8 mouse cellular contexts compared by ENCODE assay signal in genomic region chr12:46818021-46818855, GRCm38 (mm10). TPM values are rescaled to one million over a fixed set of nuclear protein-coding genes. Genes with fewer than 3 reads are reported as not detected.
A peak's percentile ranks its signal among the peaks of the same experiment; 100 is the strongest.
DNase-seq lines count a peak whose midpoint lies in the region; ATAC-seq and TF ChIP-seq lines count a peak whose summit lies in the region.

No protein-coding gene starts in this region.

- ATAC-seq in hindbrain, embryonic 16.5 days = peak; percentile 58
- no peak for ATAC-seq in activated CD4-positive, CD25-positive, alpha-beta regulatory T cell, adult 4 months

- peak overlapping the region; percentile 87 for H3K4me3 ChIP-seq in hindbrain, embryonic 16.5 days (ENCODE audit: low read length)
- H3K4me3 ChIP-seq in left cerebral cortex, adult 2 months = peak overlapping the region; percentile 93

- peak overlapping the region; percentile 99 for H3K27ac ChIP-seq in hindbrain, embryonic 16.5 days (ENCODE audit: low read depth, low read length)
- H3K27ac ChIP-seq in left cerebral cortex, adult 2 months = peak overlapping the region; percentile 90

- peak overlapping the region; percentile 97 for H3K9ac ChIP-seq in hindbrain, embryonic 16.5 days (ENCODE audit: low read depth, low read length)

- intact Hi-C loops in left cerebral cortex, adult 2 months (cut with DNase I) = loop anchor here (2.0 to 5.0 kb wide), 6 partner anchors 171 to 1351 kb away; no protein-coding TSS in a partner anchor

- H3K4me1 ChIP-seq in hindbrain, embryonic 16.5 days (ENCODE audit: control insufficient read depth, insufficient read depth, low read depth, low read length) = no peaks in the 10 kb centered on the region

- no peaks in the 10 kb centered on the region for H3K36me3 ChIP-seq in hindbrain, embryonic 16.5 days (ENCODE audit: control insufficient read depth, insufficient read depth, low read length)

- H3K9me3 ChIP-seq in hindbrain, embryonic 16.5 days (ENCODE audit: control insufficient read depth, low read length) = no peaks in the 10 kb centered on the region

- TF ChIP-seq CTCF in left cerebral cortex, adult 2 months (IDR thresholded peaks at IDR 0.05) = no peak; the same call in 1 of the 2 replicates

- H3K4me2 ChIP-seq in hindbrain, embryonic 16.5 days (ENCODE audit: low read length) = peak overlapping the region; percentile 67

- peak; percentile 18 to 29 for DNase-seq in adrenal gland, adult 18-20 months (ENCODE audit: low spot score in 2 of 2)
- DNase-seq in cerebellum, postnatal 14 days = peak; percentile 77 to 82
- peak; percentile 33 to 49 for DNase-seq in frontal cortex, postnatal 25 days (ENCODE audit: low spot score in 2 of 2)
- peak; percentile 50 to 57 for DNase-seq in left cerebral cortex, adult 2 months (ENCODE audit: extremely low spot score in 1 of 2, low spot score in 2 of 2)
- DNase-seq in lung, postnatal 25 days (ENCODE audit: low spot score) = peak; percentile 1
- DNase-seq in right cerebral cortex, postnatal 4 days = peak; percentile 60

- H3K27me3 ChIP-seq in hindbrain, embryonic 16.5 days (replicated peaks; ENCODE audit: control insufficient read depth, insufficient read depth, low read length) = no peaks in the 10 kb centered on the region

- under 1% methylated on average over 58 of the region's 61 CpGs for WGBS in hindbrain, embryonic 16.5 days

RNA-seq across cellular contexts. Expression of gene Nova1, which starts 0.5 kb away (rescaled TPM):
- 1 to 10 TPM; 3.6 to 5.4 TPM for total RNA-seq in adrenal gland, adult 18-20 months (2021)
- 72.3 and 83.8 TPM in 2 replicates for polyA plus RNA-seq in hindbrain, embryonic 16.5 days (2015; fragmentation: Nextera tagmentation; extraction: Ambion mirVana)
- total RNA-seq in left cerebral cortex, adult 2 months (2021) = 10 to 100 TPM; 39.7 to 43.1 TPM
- polyA plus RNA-seq in activated CD4-positive, CD25-positive, alpha-beta regulatory T cell, adult 4 months (2017; shearing (Covaris generic)) = not detected

Comparison
In these comparisons a context has a peak if more than half of its experiments do, and no peak if none do; other contexts are left out.
1. DNase-seq: peak in every context shown above with its lines; median percentile 80 in cerebellum, postnatal 14 days; 60 in right cerebral cortex, postnatal 4 days; 54 in left cerebral cortex, adult 2 months; 41 in frontal cortex, postnatal 25 days; 24 in adrenal gland, adult 18-20 months; 1 in lung, postnatal 25 days.
2. RNA of gene Nova1, which starts 0.5 kb away (total RNA-seq): 39.7 to 43.1 TPM in left cerebral cortex, adult 2 months; 3.6 to 5.4 TPM in adrenal gland, adult 18-20 months; every median in the first group is over 4 times any median in the second.